10 mouse cellular contexts compared by ENCODE assay signal in the genomic region with DNA sequence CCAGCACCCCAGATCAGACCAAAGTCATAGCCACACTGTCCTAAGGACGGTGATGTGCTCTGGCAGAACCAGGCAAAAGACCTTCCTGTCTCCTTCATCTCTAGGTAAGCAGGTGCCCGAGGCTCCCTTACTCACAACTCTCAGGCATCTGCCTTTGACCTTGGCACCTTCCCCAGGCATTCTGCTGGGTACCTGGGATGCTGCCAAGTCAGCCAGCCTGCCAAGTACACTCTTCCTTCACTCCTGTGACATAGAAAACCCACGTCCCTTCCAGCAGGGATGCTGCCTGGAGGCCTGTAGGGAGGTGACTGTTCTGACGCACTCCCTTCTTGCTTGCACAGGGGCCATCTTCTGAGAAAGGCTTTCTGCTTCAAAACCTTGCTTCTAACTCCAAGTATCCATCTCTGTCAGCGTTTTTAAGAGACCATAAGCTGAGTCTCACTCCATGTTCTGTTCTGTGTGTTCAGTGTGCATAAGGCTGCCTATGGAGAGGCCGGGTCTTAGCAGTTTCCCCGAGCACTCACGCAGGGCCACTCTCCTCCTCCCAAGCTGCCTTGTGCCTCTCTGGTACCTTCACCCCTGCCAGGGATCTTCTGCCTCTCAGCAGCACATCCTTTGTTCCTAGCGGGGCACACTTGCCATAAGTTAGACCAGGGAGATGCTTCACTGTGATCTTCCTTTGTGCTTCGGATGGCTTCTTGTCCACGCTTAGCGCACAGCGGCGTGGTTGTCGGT. TPM values are rescaled to one million over a fixed set of nuclear protein-coding genes. Genes with fewer than 3 reads are reported as not detected.
A peak's percentile ranks its signal among the peaks of the same experiment; 100 is the strongest.
DNase-seq lines count a peak whose midpoint lies in the region; ATAC-seq and TF ChIP-seq lines count a peak whose summit lies in the region.
"Had no signal": no experiment of that assay in that cellular context is flagged by ENCODE, and none has a peak within 500 bp of the region (broad histone marks: within the 10 kb centered on the region; RNA-seq: fewer than 3 reads in every experiment).

No protein-coding gene starts in this region.

- no peak overlapping the region for H3K4me2 ChIP-seq in liver, postnatal 0 days (ENCODE audit: low read depth, low read length)
- H3K4me2 ChIP-seq in hindbrain, embryonic 12.5 days (replicated peaks): no peak overlapping the region
- no peak overlapping the region for H3K4me2 ChIP-seq in midbrain, embryonic 14.5 days (ENCODE audit: low read length)
- H3K4me2 ChIP-seq: heart, embryonic 13.5 days; midbrain, embryonic 12.5 days had no signal

- no peaks in the 10 kb centered on the region for H3K9me3 ChIP-seq in liver, postnatal 0 days (ENCODE audit: low read length)
- no peaks in the 10 kb centered on the region for H3K9me3 ChIP-seq in hindbrain, embryonic 12.5 days (replicated peaks)
- no peaks in the 10 kb centered on the region for H3K9me3 ChIP-seq in midbrain, embryonic 14.5 days (ENCODE audit: control insufficient read depth, low read length)
- H3K9me3 ChIP-seq: heart, embryonic 13.5 days; midbrain, embryonic 12.5 days had no signal

- H3K9ac ChIP-seq in liver, postnatal 0 days (replicated peaks): no peak overlapping the region
- no peak overlapping the region for H3K9ac ChIP-seq in hindbrain, embryonic 12.5 days
- no peak overlapping the region for H3K9ac ChIP-seq in midbrain, embryonic 14.5 days (replicated peaks; ENCODE audit: low read length)
- H3K9ac ChIP-seq: heart, embryonic 13.5 days; midbrain, embryonic 12.5 days had no signal

- H3K27me3 ChIP-seq in liver, postnatal 0 days (ENCODE audit: insufficient read depth, low read length): no peaks in the 10 kb centered on the region
- H3K27me3 ChIP-seq in hindbrain, embryonic 12.5 days: no peaks in the 10 kb centered on the region
- no peaks in the 10 kb centered on the region for H3K27me3 ChIP-seq in midbrain, embryonic 14.5 days (ENCODE audit: control insufficient read depth, insufficient read depth, low read length)

- no peak overlapping the region for H3K27ac ChIP-seq in liver, postnatal 0 days (ENCODE audit: low read depth)
- H3K27ac ChIP-seq in hindbrain, embryonic 12.5 days: no peak overlapping the region
- H3K27ac ChIP-seq in midbrain, embryonic 14.5 days (replicated peaks; ENCODE audit: low read depth, low read length): peak overlapping the region; percentile 55
- H3K27ac ChIP-seq in left cerebral cortex, adult 2 months: no peak overlapping the region
- H3K27ac ChIP-seq: heart, embryonic 13.5 days; midbrain, embryonic 12.5 days had no signal

- H3K4me1 ChIP-seq in liver, postnatal 0 days (ENCODE audit: insufficient read depth): no peaks in the 10 kb centered on the region
- peaks cover 5% of the 10 kb centered on the region; the same call in 1 of the 2 replicates for H3K4me1 ChIP-seq in hindbrain, embryonic 12.5 days
- 0 out of 2 replicates have a peak, but pooled peaks cover 3% of the 10 kb centered on the region for H3K4me1 ChIP-seq in midbrain, embryonic 14.5 days (ENCODE audit: control insufficient read depth, insufficient read depth, low read length)

- TF ChIP-seq CTCF in liver, postnatal 0 days (IDR thresholded peaks at IDR 0.05; ENCODE audit: low read depth): no peak
- TF ChIP-seq CTCF in left cerebral cortex, adult 2 months (IDR thresholded peaks at IDR 0.05): no peak

- no peak for TF ChIP-seq EP300 in liver, postnatal 0 days (IDR thresholded peaks at IDR 0.05; ENCODE audit: low read depth)

- no peaks in the 10 kb centered on the region for H3K36me3 ChIP-seq in liver, postnatal 0 days (replicated peaks; ENCODE audit: insufficient read depth, low read length)
- H3K36me3 ChIP-seq in hindbrain, embryonic 12.5 days: no peaks in the 10 kb centered on the region
- H3K36me3 ChIP-seq in midbrain, embryonic 14.5 days (ENCODE audit: control insufficient read depth, insufficient read depth, low read length): no peaks in the 10 kb centered on the region
- H3K36me3 ChIP-seq: heart, embryonic 13.5 days; midbrain, embryonic 12.5 days had no signal

- 79% methylated on average over 15 of the region's 15 CpGs for WGBS in liver, postnatal 0 days (ENCODE audit: insufficient replicate concordance)
- 69% methylated on average over 15 of the region's 15 CpGs for WGBS in hindbrain, embryonic 12.5 days
- WGBS in midbrain, embryonic 14.5 days: 57% methylated on average over 15 of the region's 15 CpGs

- H3K4me3 ChIP-seq in liver, postnatal 0 days (ENCODE audit: low read depth, low read length): no peak overlapping the region
- no peak overlapping the region for H3K4me3 ChIP-seq in hindbrain, embryonic 12.5 days
- H3K4me3 ChIP-seq in midbrain, embryonic 14.5 days (replicated peaks; ENCODE audit: low read depth, low read length): no peak overlapping the region
- no peak overlapping the region for H3K4me3 ChIP-seq in left cerebral cortex, adult 2 months
- H3K4me3 ChIP-seq: heart, embryonic 13.5 days; midbrain, embryonic 12.5 days had no signal

- peak; percentile 24 for DNase-seq in liver, postnatal 0 days
- DNase-seq in liver: no peak
- peak; percentile 75 for DNase-seq in cerebellum, adult 11 months
- DNase-seq in midbrain, embryonic 14.5 days: peak; percentile 57
- no peak for DNase-seq in urinary bladder, adult 2 months (ENCODE audit: low spot score)
- DNase-seq in gastrocnemius, postnatal 36 days: no peak
- DNase-seq in left cerebral cortex, adult 2 months (ENCODE audit: extremely low spot score in 1 of 2, low spot score in 2 of 2): no peak

- ATAC-seq in liver, postnatal 0 days: no peak
- 0 out of 2 replicates have a peak, but pooled peaks have one; percentile 4 for ATAC-seq in hindbrain, embryonic 12.5 days (ENCODE audit: low FRiP score)
- no peak for ATAC-seq in midbrain, embryonic 14.5 days (ENCODE audit: low FRiP score, low TSS enrichment)

- intact Hi-C loops in gastrocnemius, postnatal 36 days (cut with DNase I): no loop called here
- intact Hi-C loops in left cerebral cortex, adult 2 months (cut with DNase I): no loop called here

RNA-seq across cellular contexts. Expression of a gene that starts 28.0 kb away (rescaled TPM):
- polyA plus RNA-seq in liver, postnatal 0 days (2015; fragmentation: Nextera tagmentation; extraction: Ambion mirVana): 1,210 and 1,257 TPM in 2 replicates
- polyA plus RNA-seq in hindbrain, embryonic 12.5 days (2016; fragmentation: Nextera tagmentation; extraction: Ambion mirVana): 1,194 and 1,379 TPM in 2 replicates
- 1,162 and 1,243 TPM in 2 replicates for polyA plus RNA-seq in midbrain, embryonic 14.5 days (2014; fragmentation: Nextera tagmentation; extraction: Ambion mirVana)
- polyA plus RNA-seq in urinary bladder, adult 2 months (2012; rRNA removed): 1,766 and 1,999 TPM in 2 replicates
- total RNA-seq in gastrocnemius, postnatal 36 days (2021): 100 to 1,000 TPM; 447 to 533 TPM
- total RNA-seq in left cerebral cortex, adult 2 months (2021): 100 to 1,000 TPM; 546 to 562 TPM

RNA-seq across cellular contexts. Expression of a gene that starts 38.7 kb away (rescaled TPM):
- polyA plus RNA-seq in liver, postnatal 0 days (2015; fragmentation: Nextera tagmentation; extraction: Ambion mirVana): not detected in 2 replicates
- polyA plus RNA-seq in hindbrain, embryonic 12.5 days (2016; fragmentation: Nextera tagmentation; extraction: Ambion mirVana): not detected in 2 replicates
- polyA plus RNA-seq in midbrain, embryonic 14.5 days (2014; fragmentation: Nextera tagmentation; extraction: Ambion mirVana): not detected in 2 replicates
- polyA plus RNA-seq in urinary bladder, adult 2 months (2012; rRNA removed): not detected in 2 replicates
- not detected for total RNA-seq in gastrocnemius, postnatal 36 days (2021)
- total RNA-seq in left cerebral cortex, adult 2 months (2021): not detected
- polyA plus RNA-seq: heart, embryonic 13.5 days; midbrain, embryonic 12.5 days had no signal

Comparison
In these comparisons a context has a peak if more than half of its experiments do, and no peak if none do; other contexts are left out.
1. DNase-seq: peak in liver, postnatal 0 days (single experiment), cerebellum, adult 11 months (single experiment) and midbrain, embryonic 14.5 days (single experiment); none in liver (single experiment), urinary bladder, adult 2 months (single experiment), gastrocnemius, postnatal 36 days (0 of 2) and left cerebral cortex, adult 2 months (0 of 2).